Mouse (Mus musculus): ENCODE measurements around the gene Trpm1. TPM values are rescaled to one million over a fixed set of nuclear protein-coding genes. Genes with fewer than 3 reads are reported as not detected.

The Trpm1 gene
- polyA plus RNA-seq, 1 experiment from 2014 or later, result 0.41 TPM

DNA sequence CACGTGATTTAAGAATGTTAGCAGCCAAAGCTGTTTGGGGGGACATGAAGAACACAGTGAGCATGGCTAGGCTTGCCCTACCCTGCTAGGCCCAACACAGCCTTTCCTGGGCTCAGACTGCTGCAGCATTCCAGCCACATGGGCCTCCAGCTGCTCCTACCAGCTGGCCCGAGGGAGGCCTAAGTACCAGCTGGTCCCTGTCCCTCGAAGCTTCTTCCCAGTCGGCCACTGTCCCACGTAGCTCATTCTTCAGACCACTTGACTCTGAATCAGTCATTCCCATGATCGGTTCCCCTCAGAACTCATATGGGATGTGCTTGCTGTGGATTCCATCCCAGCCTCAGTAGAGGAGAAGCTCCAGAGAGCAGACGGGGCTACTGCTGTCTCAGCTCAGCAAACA lies 8.4 kb downstream of the Trpm1 start:
- Histone ChIP-seq H3K9me3 (ENCODE audit: control insufficient read depth, low read length) (no peaks in the 10 kb centered on the region), H3K4me1 (ENCODE audit: control insufficient read depth, insufficient read depth, low read length) (peaks cover 12% of the 10 kb centered on the region), H3K4me2 (no peak overlapping the region), H3K27me3 (ENCODE audit: control insufficient read depth, insufficient read depth, low read length) (no peaks in the 10 kb centered on the region), H3K9ac (ENCODE audit: low read length) (no peak overlapping the region), H3K27ac (ENCODE audit: low read depth, low read length) (no peak overlapping the region), H3K36me3 (ENCODE audit: control insufficient read depth, insufficient read depth, low read length) (no peaks in the 10 kb centered on the region), H3K4me3 (ENCODE audit: low read depth, low read length) (no peak overlapping the region)
- DNase-seq (ENCODE audit: low spot score, missing footprints) (no peak), ATAC-seq (ENCODE audit: low FRiP score) (no peak)
- WGBS, result 64% methylated on average over 7 of the region's 7 CpGs

- no peak for ATAC-seq (ENCODE audit: low FRiP score)
- DNase-seq (ENCODE audit: low spot score, missing footprints), result no peak
- no peak overlapping the region for H3K4me3 ChIP-seq (ENCODE audit: low read depth, low read length)
- no peak overlapping the region for H3K4me2 ChIP-seq
- H3K27me3 ChIP-seq (ENCODE audit: control insufficient read depth, insufficient read depth, low read length), result no peaks in the 10 kb centered on the region
- H3K36me3 ChIP-seq (ENCODE audit: control insufficient read depth, insufficient read depth, low read length), result no peaks in the 10 kb centered on the region
- WGBS, result 82% methylated on average over 3 of the region's 3 CpGs
- no peaks in the 10 kb centered on the region for H3K9me3 ChIP-seq (ENCODE audit: control insufficient read depth, low read length)
- no peak overlapping the region for H3K9ac ChIP-seq (ENCODE audit: low read length)
- H3K4me1 ChIP-seq (ENCODE audit: control insufficient read depth, insufficient read depth, low read length), result peaks cover 12% of the 10 kb centered on the region
- no peak overlapping the region for H3K27ac ChIP-seq (ENCODE audit: low read depth, low read length)
Measured at GRCm38 (mm10) chr7:64163086-64163485, 9.5 kb downstream of the Trpm1 start.

DNA sequence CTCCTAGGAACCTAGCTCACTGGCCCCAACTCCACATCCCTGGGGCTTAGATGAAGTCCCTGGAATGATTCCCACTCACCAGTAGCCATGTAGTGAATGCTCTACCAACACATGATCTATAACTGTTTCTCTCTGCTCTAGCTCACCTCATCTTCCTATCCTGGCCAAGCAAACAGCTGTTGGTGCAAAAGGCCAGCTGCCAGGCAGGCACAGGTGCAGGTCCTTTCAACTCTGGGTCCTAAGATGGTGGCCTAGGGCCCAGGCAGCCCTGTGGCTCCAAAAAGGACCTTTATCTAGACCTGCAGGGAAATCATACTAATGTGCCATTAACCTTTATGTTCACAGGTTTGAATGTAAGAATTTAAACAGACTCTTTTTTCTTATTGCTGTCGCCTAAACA lies 10.3 kb downstream of the Trpm1 start:
- H3K4me1 ChIP-seq (ENCODE audit: control insufficient read depth, insufficient read depth, low read length), result peaks cover 12% of the 10 kb centered on the region
- no peaks in the 10 kb centered on the region for H3K36me3 ChIP-seq (ENCODE audit: control insufficient read depth, insufficient read depth, low read length)
- H3K27me3 ChIP-seq (ENCODE audit: control insufficient read depth, insufficient read depth, low read length), result no peaks in the 10 kb centered on the region
- no peak overlapping the region for H3K4me2 ChIP-seq
- no peak overlapping the region for H3K4me3 ChIP-seq (ENCODE audit: low read depth, low read length)
- 87% methylated on average over 1 of the region's 1 CpGs for WGBS
- no peaks in the 10 kb centered on the region for H3K9me3 ChIP-seq (ENCODE audit: control insufficient read depth, low read length)
- H3K27ac ChIP-seq (ENCODE audit: low read depth, low read length), result no peak overlapping the region
- ATAC-seq (ENCODE audit: low FRiP score), result no peak
- no peak for DNase-seq (ENCODE audit: low spot score, missing footprints)
- no peak overlapping the region for H3K9ac ChIP-seq (ENCODE audit: low read length)

- no peaks in the 10 kb centered on the region for H3K27me3 ChIP-seq (ENCODE audit: control insufficient read depth, insufficient read depth, low read length)
- no peak overlapping the region for H3K4me3 ChIP-seq (ENCODE audit: low read depth, low read length)
- no peaks in the 10 kb centered on the region for H3K36me3 ChIP-seq (ENCODE audit: control insufficient read depth, insufficient read depth, low read length)
- H3K27ac ChIP-seq (ENCODE audit: low read depth, low read length), result no peak overlapping the region
- no peak overlapping the region for H3K4me2 ChIP-seq
- H3K9me3 ChIP-seq (ENCODE audit: control insufficient read depth, low read length), result no peaks in the 10 kb centered on the region
- H3K9ac ChIP-seq (ENCODE audit: low read length), result no peak overlapping the region
- no peak; the same call in 1 of the 2 replicates for ATAC-seq (ENCODE audit: low FRiP score)
- WGBS, result 61% methylated on average over 3 of the region's 3 CpGs
- DNase-seq (ENCODE audit: low spot score, missing footprints), result no peak
- H3K4me1 ChIP-seq (ENCODE audit: control insufficient read depth, insufficient read depth, low read length), result peaks cover 4% of the 10 kb centered on the region
Measured at GRCm38 (mm10) chr7:64164997-64165396, 11.4 kb downstream of the Trpm1 start.

GRCm38 (mm10) chr7:64166025-64166424 lies 12.4 kb downstream of the Trpm1 start:
- Histone ChIP-seq H3K4me2 (no peak overlapping the region), H3K9ac (ENCODE audit: low read length) (no peak overlapping the region), H3K36me3 (ENCODE audit: control insufficient read depth, insufficient read depth, low read length) (no peaks in the 10 kb centered on the region), H3K4me1 (ENCODE audit: control insufficient read depth, insufficient read depth, low read length) (no peaks in the 10 kb centered on the region; the same call in none of the 2 replicates), H3K4me3 (ENCODE audit: low read depth, low read length) (no peak overlapping the region), H3K9me3 (ENCODE audit: control insufficient read depth, low read length) (no peaks in the 10 kb centered on the region), H3K27me3 (ENCODE audit: control insufficient read depth, insufficient read depth, low read length) (no peaks in the 10 kb centered on the region), H3K27ac (ENCODE audit: low read depth, low read length) (no peak overlapping the region)
- ATAC-seq (ENCODE audit: low FRiP score) (no peak), DNase-seq (ENCODE audit: low spot score, missing footprints) (no peak)
- 57% methylated on average over 3 of the region's 3 CpGs for WGBS

DNA sequence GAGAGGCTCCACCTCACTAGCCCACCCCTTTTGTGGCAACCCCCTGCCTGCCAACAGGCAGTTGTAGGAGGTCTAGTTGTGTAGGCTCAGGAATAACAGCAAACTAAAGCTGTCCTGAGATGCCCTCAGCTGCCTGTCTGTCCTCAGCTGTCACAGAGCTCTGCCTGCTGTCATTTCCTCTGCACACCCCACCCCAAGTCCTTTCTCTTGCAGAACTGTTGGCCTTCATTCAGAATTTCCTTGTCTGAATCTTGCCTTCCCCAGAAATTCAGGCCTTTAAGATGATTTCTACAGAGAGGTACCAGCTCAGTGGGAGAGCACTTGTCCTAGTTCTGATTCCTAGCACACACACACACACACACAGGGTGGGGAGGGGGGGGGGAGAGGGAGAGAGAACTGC lies 13.1 kb downstream of the Trpm1 start:
- ATAC-seq (ENCODE audit: low FRiP score) (no peak), DNase-seq (ENCODE audit: low spot score, missing footprints) (no peak)
- no peaks in the 10 kb centered on the region for H3K27me3 ChIP-seq (ENCODE audit: control insufficient read depth, insufficient read depth, low read length)
- no peak overlapping the region for H3K27ac ChIP-seq (ENCODE audit: low read depth, low read length)
- no peaks in the 10 kb centered on the region for H3K9me3 ChIP-seq (ENCODE audit: control insufficient read depth, low read length)
- H3K4me3 ChIP-seq (ENCODE audit: low read depth, low read length), result no peak overlapping the region
- H3K36me3 ChIP-seq (ENCODE audit: control insufficient read depth, insufficient read depth, low read length), result no peaks in the 10 kb centered on the region
- no peak overlapping the region for H3K4me2 ChIP-seq
- H3K9ac ChIP-seq (ENCODE audit: low read length), result no peak overlapping the region
- H3K4me1 ChIP-seq (ENCODE audit: control insufficient read depth, insufficient read depth, low read length), result no peaks in the 10 kb centered on the region; the same call in none of the 2 replicates

GRCm38 (mm10) chr7:64179310-64179709 lies 25.7 kb downstream of the Trpm1 start:
- H3K4me3 ChIP-seq (ENCODE audit: low read depth, low read length), result no peak overlapping the region
- ATAC-seq (ENCODE audit: low FRiP score), result no peak
- DNase-seq (ENCODE audit: low spot score, missing footprints), result no peak
- no peak overlapping the region for H3K9ac ChIP-seq (ENCODE audit: low read length)
- no peaks in the 10 kb centered on the region for H3K27me3 ChIP-seq (ENCODE audit: control insufficient read depth, insufficient read depth, low read length)
- H3K36me3 ChIP-seq (ENCODE audit: control insufficient read depth, insufficient read depth, low read length), result no peaks in the 10 kb centered on the region
- 91% methylated on average over 4 of the region's 4 CpGs for WGBS
- no peak overlapping the region for H3K27ac ChIP-seq (ENCODE audit: low read depth, low read length)
- H3K4me1 ChIP-seq (ENCODE audit: control insufficient read depth, insufficient read depth, low read length), result no peaks in the 10 kb centered on the region
- no peak overlapping the region for H3K4me2 ChIP-seq
- H3K9me3 ChIP-seq (ENCODE audit: control insufficient read depth, low read length), result no peaks in the 10 kb centered on the region

DNA sequence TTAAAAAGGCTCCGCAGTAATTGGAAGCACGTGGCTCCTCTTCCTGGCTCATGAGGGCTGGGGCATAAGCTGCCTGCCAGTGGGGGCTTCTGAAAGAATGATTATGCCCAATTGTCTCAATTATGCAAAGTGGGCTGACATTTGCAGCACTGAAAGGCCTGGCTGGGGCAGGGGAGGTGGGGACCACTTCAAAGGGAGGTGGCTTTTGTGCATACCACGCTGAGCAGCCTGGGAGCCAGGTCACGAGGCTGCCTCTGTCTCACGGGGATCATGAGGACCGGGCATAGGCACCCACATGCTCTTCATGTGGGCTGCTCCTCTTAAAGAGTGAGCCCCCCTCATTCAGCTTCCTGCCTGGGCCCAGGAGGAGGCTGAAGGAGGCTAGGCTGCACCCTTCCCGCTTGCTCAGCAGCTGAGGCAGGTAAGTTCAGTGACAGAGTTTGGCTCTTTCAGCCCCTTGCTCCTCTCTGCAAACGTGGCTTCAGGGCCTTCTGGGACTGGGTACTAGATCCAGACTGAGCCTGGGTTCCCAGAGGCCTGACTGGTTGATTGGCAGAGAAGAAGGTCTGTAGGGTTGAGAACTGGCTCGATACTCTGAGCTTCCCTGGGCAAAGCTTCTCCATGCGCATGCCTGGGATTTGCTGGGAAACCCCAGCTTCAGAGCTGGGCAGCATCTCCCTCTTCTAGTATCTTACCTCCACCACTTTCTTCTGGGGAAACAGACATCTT lies 31.7 kb downstream of the Trpm1 start:
- no peak overlapping the region for H3K4me2 ChIP-seq
- H3K27me3 ChIP-seq (ENCODE audit: control insufficient read depth, insufficient read depth, low read length), result no peaks in the 10 kb centered on the region
- no peaks in the 10 kb centered on the region for H3K9me3 ChIP-seq (ENCODE audit: control insufficient read depth, low read length)
- H3K36me3 ChIP-seq (ENCODE audit: control insufficient read depth, insufficient read depth, low read length), result no peaks in the 10 kb centered on the region
- no peak overlapping the region for H3K4me3 ChIP-seq (ENCODE audit: low read depth, low read length)
- 41% methylated on average over 10 of the region's 10 CpGs for WGBS
- H3K27ac ChIP-seq (ENCODE audit: low read depth, low read length), result no peak overlapping the region
- peaks cover 7% of the 10 kb centered on the region for H3K4me1 ChIP-seq (ENCODE audit: control insufficient read depth, insufficient read depth, low read length)
- no peak overlapping the region for H3K9ac ChIP-seq (ENCODE audit: low read length)
- DNase-seq (ENCODE audit: low spot score, missing footprints) (no peak), ATAC-seq (ENCODE audit: low FRiP score) (peak; percentile 61; the same call in 1 of the 2 replicates)

DNA sequence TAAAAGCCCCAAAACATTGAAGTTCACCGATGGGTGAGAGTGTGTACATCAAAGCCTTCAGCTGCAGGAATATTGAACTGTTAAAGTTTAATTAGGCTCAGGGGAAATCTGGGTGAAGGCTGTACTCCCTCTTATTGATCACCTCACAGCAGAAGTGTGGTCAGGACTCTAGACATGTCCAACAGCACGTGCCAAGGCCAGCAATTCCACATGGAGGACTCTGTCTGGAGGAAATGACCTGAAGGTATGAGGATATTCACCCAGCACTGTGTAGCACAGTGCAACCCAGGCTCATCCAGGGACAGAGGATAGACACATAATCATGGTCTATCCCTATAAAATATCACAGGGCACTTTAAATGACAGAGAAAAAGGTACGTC lies 32.3 kb downstream of the Trpm1 start:
- WGBS, result 87% methylated on average over 3 of the region's 3 CpGs

More for the DNA sequence above, 32.3 kb downstream of the Trpm1 start:
- Histone ChIP-seq H3K4me3 (ENCODE audit: low read depth, low read length) (no peak overlapping the region), H3K27me3 (ENCODE audit: control insufficient read depth, insufficient read depth, low read length) (no peaks in the 10 kb centered on the region), H3K9me3 (ENCODE audit: control insufficient read depth, low read length) (no peaks in the 10 kb centered on the region), H3K36me3 (ENCODE audit: control insufficient read depth, insufficient read depth, low read length) (no peaks in the 10 kb centered on the region), H3K27ac (ENCODE audit: low read depth, low read length) (no peak overlapping the region), H3K9ac (ENCODE audit: low read length) (no peak overlapping the region), H3K4me1 (ENCODE audit: control insufficient read depth, insufficient read depth, low read length) (peaks cover 7% of the 10 kb centered on the region), H3K4me2 (no peak overlapping the region)
- DNase-seq (ENCODE audit: low spot score, missing footprints) (no peak), ATAC-seq (ENCODE audit: low FRiP score) (no peak)
